ENCODE assay signal across 17 mouse cellular contexts in genomic region chr6:145765011-145765410, GRCm38 (mm10). TPM values are rescaled to one million over a fixed set of nuclear protein-coding genes. Genes with fewer than 3 reads are reported as not detected.
DNase-seq lines count a peak whose midpoint lies in the region; ATAC-seq lines count a peak whose summit lies in the region.
"Had no signal": no experiment of that assay in that cellular context is flagged by ENCODE, and none has a peak within 500 bp of the region (broad histone marks: within the 10 kb centered on the region; RNA-seq: fewer than 3 reads in every experiment).

No protein-coding gene starts in this region.

- peak; percentile 89 for DNase-seq in heart, adult 11 months
- DNase-seq in heart, postnatal 36 days, result no peak
- no peak for DNase-seq in liver, embryonic 11.5 days (ENCODE audit: low spot score)
- DNase-seq in liver, embryonic 13.5 days, result no peak
- no peak for DNase-seq in urinary bladder, adult 2 months (ENCODE audit: low spot score)
- DNase-seq in cerebellum, postnatal 4 days (ENCODE audit: low spot score in 2 of 2), result no peak
- DNase-seq: B cell, adult 2 months; cerebellum, adult 2 months; kidney, adult 18-20 months; kidney, postnatal 36 days had no signal

- no peaks in the 10 kb centered on the region for H3K36me3 ChIP-seq in liver, embryonic 11.5 days (ENCODE audit: control insufficient read depth, insufficient read depth, low read length)
- no peaks in the 10 kb centered on the region for H3K36me3 ChIP-seq in liver, embryonic 12.5 days
- H3K36me3 ChIP-seq in liver, embryonic 13.5 days, result no peaks in the 10 kb centered on the region
- H3K36me3 ChIP-seq: lung, embryonic 15.5 days; midbrain, embryonic 12.5 days; stomach, embryonic 15.5 days had no signal

- no peak for ATAC-seq in liver, embryonic 11.5 days (replicated peaks; ENCODE audit: low FRiP score)
- no peak; the same call in 1 of the 2 replicates for ATAC-seq in liver, embryonic 12.5 days
- peak; percentile 55; the same call in 1 of the 2 replicates for ATAC-seq in liver, embryonic 13.5 days (ENCODE audit: low read depth)
- ATAC-seq: forebrain, embryonic 13.5 days; hindbrain, postnatal 0 days had no signal

- peak overlapping the region; percentile 5; the same call in 1 of the 2 replicates for H3K4me2 ChIP-seq in liver, embryonic 11.5 days
- H3K4me2 ChIP-seq in liver, embryonic 12.5 days, result no peak overlapping the region
- H3K4me2 ChIP-seq in liver, embryonic 13.5 days, result no peak overlapping the region
- H3K4me2 ChIP-seq: forebrain, embryonic 13.5 days; lung, embryonic 15.5 days; midbrain, embryonic 12.5 days; stomach, embryonic 15.5 days had no signal

- H3K4me3 ChIP-seq in liver, embryonic 11.5 days (ENCODE audit: low read depth, low read length), result no peak overlapping the region
- no peak overlapping the region for H3K4me3 ChIP-seq in liver, embryonic 12.5 days
- H3K4me3 ChIP-seq in liver, embryonic 13.5 days (replicated peaks), result no peak overlapping the region
- H3K4me3 ChIP-seq: forebrain, embryonic 13.5 days; lung, embryonic 15.5 days; midbrain, embryonic 12.5 days; myocyte; stomach, embryonic 15.5 days had no signal

- H3K9me3 ChIP-seq in liver, embryonic 11.5 days (ENCODE audit: control insufficient read depth, low read length), result no peaks in the 10 kb centered on the region
- no peaks in the 10 kb centered on the region for H3K9me3 ChIP-seq in liver, embryonic 12.5 days (replicated peaks)
- H3K9me3 ChIP-seq in liver, embryonic 13.5 days (replicated peaks), result no peaks in the 10 kb centered on the region
- H3K9me3 ChIP-seq: forebrain, embryonic 13.5 days; lung, embryonic 15.5 days; midbrain, embryonic 12.5 days; stomach, embryonic 15.5 days had no signal

- intact Hi-C loops in heart, postnatal 36 days (cut with DNase I), result no loop called here

- no peak overlapping the region for H3K9ac ChIP-seq in liver, embryonic 11.5 days (ENCODE audit: low read depth, low read length)
- H3K9ac ChIP-seq in liver, embryonic 12.5 days, result no peak overlapping the region
- no peak overlapping the region for H3K9ac ChIP-seq in liver, embryonic 13.5 days
- H3K9ac ChIP-seq: forebrain, embryonic 13.5 days; lung, embryonic 15.5 days; midbrain, embryonic 12.5 days; stomach, embryonic 15.5 days had no signal

- H3K4me1 ChIP-seq in liver, embryonic 11.5 days (replicated peaks; ENCODE audit: control insufficient read depth, insufficient read depth, low read length), result peaks cover 5% of the 10 kb centered on the region; the same call in 1 of the 2 replicates
- peaks cover 8% of the 10 kb centered on the region for H3K4me1 ChIP-seq in liver, embryonic 12.5 days
- H3K4me1 ChIP-seq in liver, embryonic 13.5 days (replicated peaks), result peaks cover 30% of the 10 kb centered on the region
- H3K4me1 ChIP-seq: midbrain, embryonic 12.5 days had no signal

- WGBS in liver, embryonic 11.5 days, result 53% methylated on average over 7 of the region's 7 CpGs
- WGBS in liver, embryonic 12.5 days (ENCODE audit: insufficient replicate concordance), result 42% methylated on average over 7 of the region's 7 CpGs
- WGBS in liver, embryonic 13.5 days (ENCODE audit: insufficient replicate concordance), result 43% methylated on average over 7 of the region's 7 CpGs

- no peaks in the 10 kb centered on the region for H3K27me3 ChIP-seq in liver, embryonic 11.5 days (replicated peaks; ENCODE audit: control insufficient read depth, insufficient read depth, low read length)
- no peaks in the 10 kb centered on the region for H3K27me3 ChIP-seq in liver, embryonic 12.5 days (replicated peaks)
- no peaks in the 10 kb centered on the region for H3K27me3 ChIP-seq in liver, embryonic 13.5 days
- H3K27me3 ChIP-seq: forebrain, embryonic 13.5 days; lung, embryonic 15.5 days; midbrain, embryonic 12.5 days; stomach, embryonic 15.5 days had no signal

- no peak overlapping the region for H3K27ac ChIP-seq in liver, embryonic 11.5 days (ENCODE audit: low read depth, low read length)
- H3K27ac ChIP-seq in liver, embryonic 12.5 days, result no peak overlapping the region
- 0 out of 2 replicates have a peak overlapping the region, but pooled peaks have one; percentile 1 for H3K27ac ChIP-seq in liver, embryonic 13.5 days
- H3K27ac ChIP-seq: forebrain, embryonic 13.5 days; hindbrain, postnatal 0 days; lung, embryonic 15.5 days; midbrain, embryonic 12.5 days; stomach, embryonic 15.5 days had no signal

RNA-seq across cellular contexts. Expression of gene Rassf8, which starts 18.5 kb away (rescaled TPM):
- total RNA-seq in heart, postnatal 36 days (2021), result 10 to 100 TPM; 48.9 to 51.9 TPM
- 2.5 and 4.1 TPM in 2 replicates for polyA plus RNA-seq in liver, embryonic 11.5 days (2014; fragmentation: Nextera tagmentation; extraction: Ambion mirVana)
- polyA plus RNA-seq in liver, embryonic 12.5 days (2016; fragmentation: Nextera tagmentation; extraction: Ambion mirVana), result 0.94 and 1.2 TPM in 2 replicates
- polyA plus RNA-seq in liver, embryonic 13.5 days (2015; fragmentation: Nextera tagmentation; extraction: Ambion mirVana), result 0.91 and 0.92 TPM in 2 replicates
- polyA plus RNA-seq in urinary bladder, adult 2 months (2012; rRNA removed), result 24.0 and 30.0 TPM in 2 replicates
